Mouse (Mus musculus): Measurements from ENCODE around the gene Plcb1.
A peak's percentile ranks its signal among the peaks of the same experiment; 100 is the strongest.

The Plcb1 gene

DNA sequence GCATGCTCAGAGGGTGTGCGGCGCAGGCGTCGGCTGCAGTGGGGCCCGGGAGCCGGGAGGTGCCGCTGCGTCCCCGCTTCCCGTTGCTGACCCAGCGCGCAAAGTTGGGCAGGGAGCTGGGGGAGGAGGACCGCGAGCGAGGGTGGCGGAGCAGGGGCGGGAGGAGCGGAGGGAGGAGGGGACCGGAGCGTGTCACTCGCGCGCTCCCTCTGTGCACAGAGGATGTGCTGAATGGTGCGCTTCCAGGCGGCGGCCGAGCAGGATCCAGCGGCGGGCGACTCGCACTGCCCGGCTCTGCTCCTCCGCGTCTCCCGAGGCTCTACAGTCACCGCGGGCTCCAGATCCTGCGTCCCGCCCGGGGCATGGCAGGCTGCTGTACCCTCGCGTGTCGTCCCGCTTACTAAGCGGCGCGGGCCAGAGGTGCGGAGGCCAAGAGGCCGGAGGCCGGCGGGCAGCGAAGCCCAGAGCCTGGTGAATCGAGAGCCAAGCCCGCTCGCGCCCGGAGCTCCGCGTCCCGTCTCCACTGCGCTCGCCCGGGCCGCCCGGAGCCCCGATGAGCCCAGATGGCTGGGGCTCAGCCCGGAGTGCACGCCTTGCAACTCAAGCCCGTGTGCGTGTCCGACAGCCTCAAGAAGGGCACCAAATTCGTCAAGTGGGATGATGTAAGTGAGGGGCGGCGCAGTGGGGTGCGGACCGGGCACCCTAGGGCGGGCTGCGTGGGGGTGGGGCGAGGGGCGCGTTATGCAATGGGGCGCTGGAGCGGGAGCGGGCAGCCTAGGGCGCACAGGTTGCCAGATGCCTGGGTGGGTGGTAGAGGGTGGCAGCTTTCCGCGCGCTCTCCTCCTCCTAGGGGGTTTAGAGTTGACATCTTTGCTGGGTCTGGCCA lies at the start of gene Plcb1:
Gene Plcb1, plus strand, starts transcription at position 98 of the 886 bp plus-strand sequence.
- DNase-seq (ENCODE audit: extremely low read depth, insufficient read length, low spot score) = peak; percentile 14

DNA sequence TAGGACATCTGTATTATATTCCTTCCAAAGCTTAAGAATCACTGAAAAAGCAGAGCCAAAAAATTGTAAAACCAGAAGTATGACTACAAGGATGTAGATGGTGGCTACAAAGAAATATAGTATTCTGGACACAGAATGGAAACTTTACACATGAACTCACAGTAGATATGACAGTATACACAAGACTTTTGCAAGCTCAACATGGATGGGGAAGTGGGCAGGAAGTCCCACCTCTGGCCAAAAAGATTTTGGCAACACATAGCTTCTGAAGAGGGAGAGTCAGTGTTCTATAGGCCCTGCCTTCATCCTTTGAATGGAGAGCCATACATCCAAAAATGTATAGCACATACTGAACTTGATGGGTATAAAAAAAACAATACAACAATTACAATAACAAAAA lies 30.3 kb upstream of the Plcb1 start:
- DNase-seq (ENCODE audit: extremely low read depth, insufficient read length, low spot score) = no peak

DNA sequence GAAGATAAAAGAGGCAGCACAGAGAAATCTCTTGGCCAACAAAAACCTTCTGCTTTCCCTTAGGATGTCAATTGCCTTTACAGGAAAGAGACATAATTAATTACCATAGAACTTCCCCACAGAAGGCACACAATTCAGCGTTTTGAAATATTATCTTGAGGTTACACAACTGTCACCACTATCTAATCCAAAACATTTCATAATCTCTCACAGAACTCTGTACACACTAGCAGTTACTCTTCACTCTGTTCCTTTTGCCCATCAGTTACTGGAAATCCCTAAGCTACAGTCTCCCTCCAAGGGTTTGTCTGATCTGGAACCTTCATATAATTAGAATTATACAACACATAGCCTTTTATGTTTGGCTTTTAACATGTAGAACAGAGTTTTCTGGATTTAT lies 29.8 kb upstream of the Plcb1 start:
- DNase-seq (ENCODE audit: extremely low read depth, insufficient read length, low spot score) = no peak

DNA sequence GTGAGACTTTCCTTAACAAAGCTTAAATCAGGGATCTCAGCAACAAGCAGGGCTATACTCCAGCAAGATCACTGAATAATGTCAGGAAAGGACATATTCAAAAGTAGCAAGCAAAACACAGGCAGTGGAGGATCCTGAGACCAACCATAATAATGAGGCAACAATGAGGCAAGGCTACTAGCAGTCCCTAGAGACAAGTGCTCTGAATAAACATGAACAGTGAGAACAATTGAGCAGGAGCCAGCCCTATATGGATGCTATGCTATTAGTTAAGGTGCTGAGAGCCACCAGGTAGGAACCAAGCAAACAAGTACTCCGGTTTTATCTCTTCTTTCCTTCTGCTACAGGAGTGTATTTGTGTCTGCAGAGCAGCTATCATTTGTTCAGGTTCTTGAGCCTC lies 24.8 kb upstream of the Plcb1 start:
- DNase-seq (ENCODE audit: extremely low read depth, insufficient read length, low spot score) = no peak

DNA sequence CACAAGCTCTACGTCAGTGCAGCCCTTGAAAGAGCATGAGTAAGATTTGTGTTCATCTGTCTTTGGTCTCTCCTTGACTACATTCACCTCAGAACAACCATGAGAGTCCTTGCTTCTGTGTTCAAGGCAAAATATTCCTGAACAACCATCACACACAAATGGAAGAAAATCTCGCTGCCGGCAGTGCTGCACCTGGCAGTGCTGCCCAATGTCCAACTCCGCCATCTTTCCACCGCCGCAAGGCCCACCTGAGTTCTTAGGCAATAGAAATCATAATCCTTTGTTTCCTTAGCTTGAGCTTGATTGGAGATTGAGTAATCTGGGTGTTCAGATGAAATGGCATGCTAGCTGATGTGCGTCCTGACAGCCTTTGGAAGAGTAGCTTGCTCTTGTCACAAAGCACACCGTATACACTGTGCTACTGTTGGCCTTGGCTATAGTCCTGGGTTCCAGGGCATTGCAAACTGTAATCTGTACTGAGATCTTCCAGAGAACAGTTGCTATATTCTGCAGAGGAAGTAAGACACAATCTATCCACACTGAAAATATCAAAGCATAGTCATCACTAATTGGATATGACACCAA lies 22.4 kb upstream of the Plcb1 start:
- no peak for DNase-seq (ENCODE audit: extremely low read depth, insufficient read length, low spot score)

DNA sequence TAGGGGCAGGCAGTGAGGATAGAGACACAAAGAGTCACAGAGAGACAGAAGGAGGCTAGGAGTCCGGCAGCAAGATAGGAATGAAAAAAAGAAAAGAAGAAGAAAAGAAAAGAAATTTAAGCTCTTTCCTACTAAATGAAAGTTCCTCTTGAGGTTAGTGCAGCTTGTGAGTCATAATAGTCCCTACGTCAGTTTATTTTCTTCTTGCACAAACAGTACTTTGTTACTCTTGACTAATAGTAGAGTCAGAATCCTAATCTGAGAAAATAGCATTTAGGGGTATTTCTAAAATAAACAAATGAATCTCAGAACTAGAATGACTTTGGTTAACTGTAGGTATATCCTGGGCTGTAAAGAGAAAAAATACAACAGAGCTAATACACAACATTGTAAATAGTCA lies 21.4 kb upstream of the Plcb1 start:
- no peak for DNase-seq (ENCODE audit: extremely low read depth, insufficient read length, low spot score)

DNA sequence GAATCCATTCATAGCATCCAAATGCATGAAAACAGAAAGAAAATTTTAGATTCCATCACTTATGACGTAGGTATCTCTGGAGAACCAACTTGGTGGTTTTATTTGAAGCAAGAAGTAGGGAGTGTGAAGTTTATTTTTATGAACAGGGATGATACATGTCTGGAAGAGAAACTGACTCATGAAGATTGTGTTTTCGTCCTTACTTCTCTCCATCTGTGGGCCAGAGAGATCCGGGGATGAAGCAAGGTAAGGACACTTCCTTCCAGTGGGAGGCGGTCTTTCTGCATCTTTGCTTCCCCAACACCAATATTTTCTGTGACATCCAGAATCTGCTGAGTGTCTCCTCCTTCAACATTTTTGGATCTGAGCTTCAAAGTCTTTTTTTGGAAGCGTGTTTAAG lies 6.0 kb upstream of the Plcb1 start:
- DNase-seq (ENCODE audit: extremely low read depth, insufficient read length, low spot score) = no peak

DNA sequence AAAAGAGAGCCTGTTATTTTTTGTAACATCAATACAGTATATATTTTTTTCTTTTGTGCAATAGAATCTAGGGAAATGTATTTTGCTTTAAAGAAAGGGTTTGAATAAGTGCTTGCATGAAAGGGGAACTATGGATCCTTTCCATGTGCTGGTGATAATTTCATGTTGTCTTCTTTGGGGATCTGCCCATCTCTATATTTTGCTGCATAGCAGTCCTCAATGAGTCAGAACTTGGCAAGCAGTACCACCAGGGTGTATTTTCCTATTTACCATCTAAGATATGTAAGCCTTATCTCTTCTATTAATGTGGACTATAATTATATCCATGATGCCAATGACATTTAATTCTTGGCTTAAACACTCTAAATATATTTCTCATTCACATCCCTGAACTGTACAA lies 5.6 kb upstream of the Plcb1 start:
- no peak for DNase-seq (ENCODE audit: extremely low read depth, insufficient read length, low spot score)

DNA sequence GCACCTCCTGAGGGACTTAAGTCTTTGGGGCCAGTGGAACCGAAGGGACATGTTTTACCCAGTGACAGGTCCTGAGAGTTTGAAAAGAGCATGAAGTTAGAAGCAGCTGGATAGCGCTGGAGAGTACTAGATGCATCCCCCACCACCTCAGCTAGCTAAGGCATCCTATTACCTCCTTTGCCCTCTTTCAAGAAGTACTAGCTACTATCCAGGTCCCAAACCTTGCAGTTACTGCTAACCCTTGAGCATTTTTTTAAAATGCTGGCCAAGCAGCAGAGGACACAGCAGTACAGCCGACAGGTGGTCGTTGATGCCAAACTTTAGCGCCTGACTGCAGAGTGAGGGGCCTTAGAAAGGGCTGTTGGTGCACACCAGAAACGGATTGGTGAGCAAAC lies 986 bp downstream of the Plcb1 start:
- DNase-seq (ENCODE audit: extremely low read depth, insufficient read length, low spot score) = no peak

DNA sequence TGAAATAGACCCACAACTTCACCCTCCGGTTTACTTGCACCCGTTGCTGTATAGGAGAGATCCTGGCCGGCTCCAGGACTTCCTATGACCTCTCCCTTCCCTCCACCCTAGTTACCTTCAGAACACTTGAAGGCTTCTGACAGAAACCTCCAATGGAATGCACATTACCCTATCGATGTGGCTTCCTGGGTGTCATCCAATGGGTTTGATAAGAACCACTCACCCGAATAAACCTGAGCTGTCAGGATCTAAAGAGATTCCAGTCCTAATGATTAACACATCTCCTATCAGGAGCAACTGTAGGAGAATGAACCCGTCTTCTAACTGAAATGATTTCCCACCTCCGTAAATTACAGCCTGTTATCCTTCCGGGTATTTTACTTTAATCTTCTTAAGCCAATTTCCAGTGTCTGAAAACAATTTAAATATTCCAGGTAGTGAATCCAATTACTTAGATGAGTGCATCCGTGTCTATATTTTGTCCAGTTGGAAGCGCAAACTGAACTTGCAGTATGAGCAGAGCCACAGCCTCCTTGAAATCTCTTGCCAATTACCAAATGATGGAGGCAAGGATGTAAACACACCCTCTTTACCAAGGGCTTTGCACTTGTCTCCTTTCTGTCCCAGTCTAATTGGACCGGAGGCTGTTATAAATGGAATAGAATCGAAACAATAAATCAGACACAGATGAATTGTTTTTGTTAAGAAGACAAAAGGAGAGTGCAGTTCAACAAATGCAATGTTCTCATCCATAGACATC lies 1.6 kb downstream of the Plcb1 start:
- no peak for DNase-seq (ENCODE audit: extremely low read depth, insufficient read length, low spot score)

DNA sequence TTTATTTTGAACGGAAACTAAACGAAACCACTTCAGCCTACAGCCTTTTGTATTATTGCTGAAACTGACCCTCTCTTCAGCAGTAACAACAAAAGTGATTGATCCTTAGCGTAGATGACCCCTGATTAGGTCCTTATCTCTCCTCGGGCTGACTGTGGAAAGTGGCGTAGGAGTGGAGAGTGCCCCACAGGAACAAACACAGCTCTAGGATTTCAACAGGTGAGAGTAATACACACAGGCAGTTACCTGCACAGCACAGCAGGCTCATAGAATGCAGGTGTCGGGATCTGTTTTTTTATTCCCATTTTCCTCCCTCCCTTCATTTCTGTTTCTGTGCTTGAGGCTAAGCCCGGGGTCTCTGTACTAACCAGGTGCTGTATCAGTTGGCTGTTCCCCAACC lies 7.1 kb downstream of the Plcb1 start:
- no peak for DNase-seq (ENCODE audit: extremely low read depth, insufficient read length, low spot score)

DNA sequence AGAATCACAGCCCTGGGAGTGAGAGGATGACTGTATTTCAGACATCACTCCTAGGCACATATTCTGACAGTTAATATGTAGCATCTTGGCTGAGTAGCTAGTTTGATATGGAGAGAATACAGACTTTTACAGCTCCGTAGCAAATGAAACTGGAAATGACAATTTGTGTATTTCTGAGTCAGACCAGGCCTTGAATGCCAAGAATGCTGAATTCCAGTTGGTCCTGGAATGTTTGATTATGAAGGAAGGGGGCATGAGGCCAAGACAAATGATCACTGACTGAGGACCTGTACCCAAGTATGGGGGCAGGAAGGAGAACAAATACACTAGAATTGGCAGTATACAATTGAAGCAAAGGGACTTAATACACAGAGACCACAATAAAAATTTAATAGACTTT lies 14.4 kb downstream of the Plcb1 start:
- DNase-seq (ENCODE audit: extremely low read depth, insufficient read length, low spot score) = no peak

DNA sequence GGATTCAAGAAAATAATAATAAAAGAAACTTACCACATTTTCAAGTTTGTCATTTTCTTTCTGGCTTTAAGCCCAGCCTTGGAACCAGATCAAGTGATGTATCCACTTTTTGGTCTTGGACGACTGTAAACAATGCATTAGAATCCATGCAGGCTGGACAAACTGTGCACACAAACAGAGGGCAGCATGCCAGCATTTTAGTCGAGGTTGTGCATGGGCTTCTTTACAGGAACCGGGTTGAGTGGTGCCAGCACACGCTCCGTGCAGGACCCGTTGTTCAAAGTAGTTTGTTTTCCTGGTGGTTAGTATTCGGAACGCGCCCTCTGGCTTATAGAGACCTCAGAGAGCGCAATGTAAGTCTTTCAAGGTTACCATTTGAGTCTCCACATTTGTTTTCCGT lies 30.5 kb downstream of the Plcb1 start:
- DNase-seq (ENCODE audit: extremely low read depth, insufficient read length, low spot score) = no peak

DNA sequence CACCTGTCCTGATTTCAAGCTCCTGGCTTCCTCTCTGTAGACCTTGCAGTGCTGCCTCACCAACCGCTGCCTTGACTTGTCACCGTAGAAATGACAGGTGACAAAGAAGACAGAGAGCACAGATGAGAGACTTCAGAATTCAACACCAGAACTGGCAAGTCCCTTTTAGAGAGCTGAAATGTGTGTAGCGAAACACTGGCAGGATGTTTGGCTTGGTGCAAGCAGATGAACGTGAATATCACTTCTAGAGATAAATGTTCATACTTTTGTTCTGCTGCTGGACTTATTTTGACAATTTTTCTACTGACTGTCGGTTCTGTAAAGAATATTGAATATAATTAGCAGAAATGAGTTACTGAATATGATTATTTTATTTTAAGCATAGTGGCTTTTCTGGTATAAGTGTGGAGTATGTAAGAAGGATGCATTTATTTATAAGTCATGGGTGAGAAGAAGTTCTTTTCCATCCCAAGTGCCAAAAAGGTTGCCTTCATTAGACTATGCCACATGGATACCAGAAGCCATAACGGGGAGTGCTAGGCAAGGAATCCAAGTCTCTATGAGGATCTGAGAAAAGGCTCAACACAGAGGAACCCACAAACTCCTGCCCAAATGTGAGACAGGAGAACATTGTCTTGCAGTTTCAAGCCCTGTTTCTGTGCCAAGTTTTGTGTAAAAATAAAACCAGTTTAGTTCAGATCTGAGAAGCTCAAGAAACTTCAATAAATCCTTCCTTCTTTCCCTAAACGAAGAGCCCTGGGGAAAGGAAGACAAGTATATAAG lies 31.4 kb downstream of the Plcb1 start:
- DNase-seq (ENCODE audit: extremely low read depth, insufficient read length, low spot score) = no peak

DNA sequence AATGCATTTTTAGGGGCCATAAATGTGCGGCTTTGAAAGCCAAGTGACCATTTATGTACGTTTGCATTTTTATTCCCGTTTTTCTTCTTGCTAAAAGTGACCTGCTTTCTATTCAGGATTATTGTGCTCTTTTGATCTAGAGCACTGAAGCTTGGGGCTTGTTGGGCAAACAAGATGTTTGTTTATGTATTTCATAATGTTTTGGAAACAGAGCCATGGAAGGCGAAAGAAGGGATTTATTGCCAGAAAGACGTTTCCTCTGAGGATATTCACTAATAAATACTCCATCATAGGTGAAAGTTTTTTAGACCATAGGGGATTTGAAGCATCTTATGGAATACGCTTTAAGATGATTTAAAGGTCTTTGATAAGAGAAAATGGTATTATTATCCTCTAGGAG lies 35.3 kb downstream of the Plcb1 start:
- DNase-seq (ENCODE audit: extremely low read depth, insufficient read length, low spot score) = no peak

DNA sequence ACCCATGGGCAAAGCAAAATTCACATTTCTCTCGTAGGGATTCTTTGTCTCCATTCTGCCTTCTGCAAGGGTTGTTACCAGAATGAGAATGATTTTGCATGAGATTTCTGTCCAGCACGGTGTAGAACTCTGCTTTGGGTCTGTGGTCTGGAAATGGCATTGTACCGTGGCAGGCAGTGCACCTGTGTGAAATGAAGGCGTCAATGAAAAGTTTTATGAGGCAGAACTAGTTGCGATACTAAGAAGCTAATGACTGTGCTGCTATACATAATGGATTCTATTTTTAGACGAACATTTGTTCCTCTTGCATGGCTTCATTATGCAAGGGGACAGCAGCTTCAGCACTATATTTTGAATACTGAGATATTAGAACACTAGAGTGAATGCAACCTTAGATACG lies 39.8 kb downstream of the Plcb1 start:
- DNase-seq (ENCODE audit: extremely low read depth, insufficient read length, low spot score) = no peak

DNA sequence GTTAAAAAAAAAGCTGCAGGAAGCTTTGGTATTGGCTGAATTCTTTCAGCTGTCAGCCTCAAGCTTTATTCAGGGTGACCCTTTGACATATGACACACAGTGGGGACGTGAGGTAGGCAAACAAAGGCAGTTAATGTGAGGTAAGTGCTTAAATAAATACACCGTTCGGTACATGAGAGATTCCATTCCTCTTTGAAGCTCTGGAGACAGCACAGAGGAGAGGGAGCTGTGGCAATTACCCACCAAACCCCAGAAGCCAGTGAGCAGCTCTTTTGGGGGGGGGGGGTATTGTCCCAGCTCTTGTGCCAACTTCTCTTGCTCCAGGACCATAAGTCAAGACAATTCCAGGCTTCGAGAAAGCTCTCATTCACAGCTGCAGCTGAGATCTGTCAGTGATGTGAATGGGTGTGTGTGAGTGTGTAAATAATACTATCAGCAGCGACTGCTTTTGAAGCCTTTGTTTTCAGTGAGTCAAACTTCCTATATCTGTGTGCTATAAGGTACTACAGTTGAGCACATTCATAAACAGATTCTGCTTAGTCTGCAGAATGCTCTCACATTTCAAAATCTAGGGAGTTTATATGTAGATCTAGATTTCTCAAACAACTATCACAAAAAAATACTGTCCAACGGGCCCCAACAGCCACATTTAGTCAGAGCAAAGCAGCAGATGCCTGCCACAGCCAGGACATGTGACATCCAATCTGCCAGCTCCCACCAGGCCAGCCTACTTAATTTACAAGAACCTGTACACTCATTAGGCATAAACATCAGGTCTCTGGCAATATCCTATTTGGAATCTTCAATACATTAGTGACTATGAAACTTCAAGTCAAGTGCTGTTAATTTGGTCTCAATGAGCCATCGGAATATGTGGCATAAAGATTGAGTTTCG lies 40.5 kb downstream of the Plcb1 start:
- DNase-seq (ENCODE audit: extremely low read depth, insufficient read length, low spot score) = no peak

DNA sequence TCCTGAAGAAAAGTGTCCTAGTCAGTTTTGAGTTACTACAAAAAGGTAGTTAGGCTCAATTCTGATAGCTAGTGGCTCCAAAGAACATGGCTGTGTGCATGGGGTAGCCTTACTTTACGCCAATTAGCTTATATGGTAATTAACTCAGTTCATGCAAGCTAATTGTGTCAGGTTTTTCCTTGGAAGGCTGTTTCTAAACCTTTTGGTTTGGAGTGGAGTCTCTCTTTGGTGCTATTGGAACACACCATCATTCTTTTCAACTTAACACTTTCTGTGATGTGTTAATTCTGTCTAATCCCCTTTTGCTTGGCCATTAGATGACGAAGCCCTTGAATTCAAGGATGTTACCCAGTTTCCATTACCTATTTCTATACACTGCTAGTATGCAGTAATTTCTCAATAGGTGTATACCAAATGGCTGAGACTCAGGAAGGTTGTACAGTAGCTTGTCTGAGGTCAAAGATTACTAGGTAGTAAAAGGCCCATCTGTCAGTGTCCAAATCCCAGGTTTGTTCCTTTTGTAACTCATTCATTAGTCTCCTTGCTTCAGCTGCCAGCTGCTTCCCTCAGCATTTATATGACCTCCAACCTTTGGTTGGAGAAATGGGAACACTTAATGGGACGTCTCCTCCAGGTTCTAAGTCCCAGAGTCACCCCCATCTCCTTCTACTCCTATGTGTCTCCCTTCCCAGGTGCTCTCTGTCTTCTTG lies 42.1 kb downstream of the Plcb1 start:
- DNase-seq (ENCODE audit: extremely low read depth, insufficient read length, low spot score) = no peak

DNA sequence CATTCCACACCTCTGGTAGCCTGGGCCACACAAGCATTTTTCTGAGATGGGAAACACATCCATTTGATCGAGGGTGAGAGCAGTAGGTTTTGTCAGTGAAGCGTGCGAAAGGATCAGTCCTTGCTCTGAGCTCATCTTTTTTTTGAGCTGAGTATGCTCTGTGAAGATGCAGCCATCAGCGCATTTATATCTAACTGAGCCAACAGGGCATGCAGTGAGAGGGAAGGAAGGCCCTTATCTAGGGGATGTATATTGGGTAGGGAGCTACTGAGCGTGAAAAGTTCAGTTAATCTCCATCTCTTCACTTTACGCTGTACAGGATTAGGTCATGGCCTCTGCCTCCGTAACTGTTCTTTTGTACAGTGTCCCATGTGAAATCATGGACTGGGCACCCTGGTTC lies 46.0 kb downstream of the Plcb1 start:
- DNase-seq (ENCODE audit: extremely low read depth, insufficient read length, low spot score) = no peak

Measured in 3134 (cell line).